Mouse (Mus musculus): Measurements from ENCODE around the gene Scaf11. TPM values are rescaled to one million over a fixed set of nuclear protein-coding genes. Genes with fewer than 3 reads are reported as not detected.

Gene Scaf11
- polyA plus RNA-seq, 2 experiments: 51.4 to 93.7 TPM

DNA sequence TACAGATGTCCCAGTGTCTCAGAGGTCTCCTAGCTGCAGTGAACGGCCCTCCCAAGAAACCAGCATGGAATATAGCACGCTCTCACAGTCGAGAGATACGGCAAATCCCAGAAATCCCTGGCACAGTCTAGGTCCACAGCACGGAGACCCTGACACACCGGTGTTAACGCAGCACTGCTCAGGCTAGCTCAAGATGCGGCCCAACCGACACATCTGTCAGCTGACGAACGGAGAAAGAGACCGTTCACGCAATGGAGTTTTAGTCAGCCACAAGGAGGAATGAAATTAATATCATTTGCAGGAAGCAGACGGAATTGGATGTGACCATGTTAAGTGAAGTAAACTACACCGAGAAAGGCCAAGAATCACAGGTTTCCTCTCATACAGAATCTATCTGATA is 13.3 kb upstream of the Scaf11 start:
- WGBS: 92% methylated on average over 15 of the region's 15 CpGs
- no peaks in the 10 kb centered on the region for H3K9me3 ChIP-seq (ENCODE audit: control insufficient read depth, low read length)
- H3K9ac ChIP-seq (ENCODE audit: low read depth, low read length, severe bottlenecking): no peak overlapping the region
- ATAC-seq (ENCODE audit: low FRiP score, low read depth): no peak
- no peak overlapping the region for H3K27ac ChIP-seq (replicated peaks; ENCODE audit: low read depth, low read length)
- TF ChIP-seq POLR2A (IDR thresholded peaks at IDR 0.05; ENCODE audit: borderline replicate concordance, extremely low read depth, insufficient read depth, insufficient read length): no peak
- H3K4me3 ChIP-seq (replicated peaks; ENCODE audit: low read length): no peak overlapping the region
- no peak for DNase-seq (ENCODE audit: low spot score)
- H3K27me3 ChIP-seq (ENCODE audit: control insufficient read depth, insufficient read depth, low read length): no peaks in the 10 kb centered on the region
- no peak overlapping the region for H3K4me2 ChIP-seq (replicated peaks; ENCODE audit: low read depth, low read length, severe bottlenecking)
- no peaks in the 10 kb centered on the region for H3K4me1 ChIP-seq (ENCODE audit: control insufficient read depth, insufficient read depth, low read length)
- H3K36me3 ChIP-seq (ENCODE audit: control insufficient read depth, insufficient read depth, low read length): no peaks in the 10 kb centered on the region

DNA sequence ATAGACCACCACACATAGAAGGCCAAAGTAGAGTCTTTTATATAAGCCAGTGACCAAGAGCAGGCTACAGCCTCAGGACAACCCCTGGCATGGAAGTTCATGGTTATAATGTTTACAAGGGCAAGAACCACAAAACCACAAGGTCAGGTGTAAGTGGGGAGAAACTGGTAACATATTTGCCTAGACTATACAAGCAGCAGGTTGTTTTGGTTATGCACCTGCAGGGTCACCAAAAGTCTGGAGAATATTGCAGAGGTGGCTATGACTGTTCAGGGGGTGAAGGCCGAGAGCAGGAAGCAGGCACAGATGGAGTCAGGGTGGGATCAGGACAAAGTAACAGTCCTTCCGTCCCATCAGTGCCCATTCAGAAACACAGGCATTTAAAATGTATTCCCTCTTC is 7.7 kb upstream of the Scaf11 start:
- Histone ChIP-seq H3K9ac (ENCODE audit: low read depth, low read length, severe bottlenecking) (no peak overlapping the region), H3K36me3 (ENCODE audit: control insufficient read depth, insufficient read depth, low read length) (no peaks in the 10 kb centered on the region)
- 89% methylated on average over 2 of the region's 2 CpGs for WGBS

GRCm38 (mm10) chr15:96467844-96468243 is 7.2 kb upstream of the Scaf11 start:
- H3K4me2 ChIP-seq (replicated peaks; ENCODE audit: low read depth, low read length, severe bottlenecking): no peak overlapping the region
- ATAC-seq (ENCODE audit: low FRiP score, low read depth): no peak
- TF ChIP-seq POLR2A (IDR thresholded peaks at IDR 0.05; ENCODE audit: borderline replicate concordance, extremely low read depth, insufficient read depth, insufficient read length): no peak
- H3K9me3 ChIP-seq (ENCODE audit: control insufficient read depth, low read length): no peaks in the 10 kb centered on the region
- DNase-seq (ENCODE audit: low spot score): no peak
- H3K4me3 ChIP-seq (replicated peaks; ENCODE audit: low read length): no peak overlapping the region
- no peak overlapping the region for H3K9ac ChIP-seq (ENCODE audit: low read depth, low read length, severe bottlenecking)
- H3K36me3 ChIP-seq (ENCODE audit: control insufficient read depth, insufficient read depth, low read length): no peaks in the 10 kb centered on the region
- no peak overlapping the region for H3K27ac ChIP-seq (replicated peaks; ENCODE audit: low read depth, low read length)
- no peaks in the 10 kb centered on the region for H3K4me1 ChIP-seq (ENCODE audit: control insufficient read depth, insufficient read depth, low read length)
- 70% methylated on average over 5 of the region's 5 CpGs for WGBS
- no peaks in the 10 kb centered on the region for H3K27me3 ChIP-seq (ENCODE audit: control insufficient read depth, insufficient read depth, low read length)

More for the DNA sequence above, 7.7 kb upstream of the Scaf11 start:
- Histone ChIP-seq H3K4me3 (replicated peaks; ENCODE audit: low read length) (no peak overlapping the region), H3K27me3 (ENCODE audit: control insufficient read depth, insufficient read depth, low read length) (no peaks in the 10 kb centered on the region), H3K4me1 (ENCODE audit: control insufficient read depth, insufficient read depth, low read length) (no peaks in the 10 kb centered on the region), H3K9me3 (ENCODE audit: control insufficient read depth, low read length) (no peaks in the 10 kb centered on the region), H3K4me2 (replicated peaks; ENCODE audit: low read depth, low read length, severe bottlenecking) (no peak overlapping the region), H3K27ac (replicated peaks; ENCODE audit: low read depth, low read length) (no peak overlapping the region)
- ATAC-seq (ENCODE audit: low FRiP score, low read depth): no peak
- no peak for TF ChIP-seq POLR2A (IDR thresholded peaks at IDR 0.05; ENCODE audit: borderline replicate concordance, extremely low read depth, insufficient read depth, insufficient read length)
- no peak for DNase-seq (ENCODE audit: low spot score)

DNA sequence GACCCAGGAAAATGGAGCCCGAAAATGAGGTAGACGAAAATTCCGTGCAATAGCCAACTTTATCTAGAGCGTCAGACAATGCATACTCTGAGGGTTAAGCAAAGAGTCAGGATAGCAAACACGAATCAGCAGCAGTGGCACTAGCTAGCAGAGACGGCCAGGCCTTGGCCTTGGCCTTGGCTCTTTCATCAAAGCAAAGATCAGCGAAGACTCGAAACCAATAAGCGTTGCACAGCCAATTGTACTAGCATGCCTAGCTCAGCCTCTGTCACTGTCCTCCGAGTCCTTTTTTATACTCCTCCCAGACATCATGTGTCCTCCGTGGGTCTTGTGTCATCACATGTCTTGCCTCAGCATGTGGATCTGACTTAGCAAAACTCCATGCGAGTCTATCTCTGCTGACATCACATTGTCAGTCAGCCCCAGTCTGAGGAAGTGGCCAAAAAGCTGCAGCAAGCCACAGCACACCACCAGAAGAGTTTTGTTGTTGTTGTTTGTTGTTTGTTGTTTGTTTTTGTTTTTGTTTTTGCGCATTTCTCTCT is 5.8 kb upstream of the Scaf11 start:
- no peak for TF ChIP-seq POLR2A (IDR thresholded peaks at IDR 0.05; ENCODE audit: borderline replicate concordance, extremely low read depth, insufficient read depth, insufficient read length)
- H3K27me3 ChIP-seq (ENCODE audit: control insufficient read depth, insufficient read depth, low read length): no peaks in the 10 kb centered on the region
- WGBS: 91% methylated on average over 13 of the region's 13 CpGs
- no peak for DNase-seq (ENCODE audit: low spot score)
- H3K9ac ChIP-seq (ENCODE audit: low read depth, low read length, severe bottlenecking): no peak overlapping the region
- no peak overlapping the region for H3K27ac ChIP-seq (replicated peaks; ENCODE audit: low read depth, low read length)
- H3K36me3 ChIP-seq (ENCODE audit: control insufficient read depth, insufficient read depth, low read length): no peaks in the 10 kb centered on the region
- no peaks in the 10 kb centered on the region for H3K9me3 ChIP-seq (ENCODE audit: control insufficient read depth, low read length)
- H3K4me3 ChIP-seq (replicated peaks; ENCODE audit: low read length): no peak overlapping the region
- H3K4me2 ChIP-seq (replicated peaks; ENCODE audit: low read depth, low read length, severe bottlenecking): no peak overlapping the region
- ATAC-seq (ENCODE audit: low FRiP score, low read depth): no peak
- H3K4me1 ChIP-seq (ENCODE audit: control insufficient read depth, insufficient read depth, low read length): 0 out of 2 replicates have a peak, but pooled peaks cover 6% of the 10 kb centered on the region

GRCm38 (mm10) chr15:96465076-96465475 is 4.4 kb upstream of the Scaf11 start:
- Histone ChIP-seq H3K4me2 (replicated peaks; ENCODE audit: low read depth, low read length, severe bottlenecking) (no peak overlapping the region), H3K9me3 (ENCODE audit: control insufficient read depth, low read length) (no peaks in the 10 kb centered on the region), H3K36me3 (ENCODE audit: control insufficient read depth, insufficient read depth, low read length) (no peaks in the 10 kb centered on the region), H3K4me3 (replicated peaks; ENCODE audit: low read length) (no peak overlapping the region), H3K27ac (replicated peaks; ENCODE audit: low read depth, low read length) (no peak overlapping the region), H3K4me1 (ENCODE audit: control insufficient read depth, insufficient read depth, low read length) (0 out of 2 replicates have a peak, but pooled peaks cover 6% of the 10 kb centered on the region), H3K27me3 (ENCODE audit: control insufficient read depth, insufficient read depth, low read length) (no peaks in the 10 kb centered on the region), H3K9ac (ENCODE audit: low read depth, low read length, severe bottlenecking) (no peak overlapping the region)
- ATAC-seq (ENCODE audit: low FRiP score, low read depth) (no peak), DNase-seq (ENCODE audit: low spot score) (no peak)
- 78% methylated on average over 11 of the region's 11 CpGs for WGBS
- TF ChIP-seq POLR2A (IDR thresholded peaks at IDR 0.05; ENCODE audit: borderline replicate concordance, extremely low read depth, insufficient read depth, insufficient read length): no peak

GRCm38 (mm10) chr15:96463821-96464220 is 3.2 kb upstream of the Scaf11 start:
- no peak for TF ChIP-seq POLR2A (IDR thresholded peaks at IDR 0.05; ENCODE audit: borderline replicate concordance, extremely low read depth, insufficient read depth, insufficient read length)
- Histone ChIP-seq H3K4me1 (ENCODE audit: control insufficient read depth, insufficient read depth, low read length) (peaks cover 10% of the 10 kb centered on the region), H3K27me3 (ENCODE audit: control insufficient read depth, insufficient read depth, low read length) (no peaks in the 10 kb centered on the region), H3K36me3 (ENCODE audit: control insufficient read depth, insufficient read depth, low read length) (no peaks in the 10 kb centered on the region), H3K4me2 (replicated peaks; ENCODE audit: low read depth, low read length, severe bottlenecking) (no peak overlapping the region), H3K27ac (replicated peaks; ENCODE audit: low read depth, low read length) (no peak overlapping the region), H3K9me3 (ENCODE audit: control insufficient read depth, low read length) (no peaks in the 10 kb centered on the region), H3K9ac (ENCODE audit: low read depth, low read length, severe bottlenecking) (no peak overlapping the region), H3K4me3 (replicated peaks; ENCODE audit: low read length) (no peak overlapping the region)
- DNase-seq (ENCODE audit: low spot score) (no peak), ATAC-seq (ENCODE audit: low FRiP score, low read depth) (no peak)
- 91% methylated on average over 15 of the region's 15 CpGs for WGBS
